Mouse (Mus musculus) megakaryocyte progenitor cell, adult 5-6 weeks (primary cell): ENCODE measurements around the gene Mrps14. TPM values are rescaled to one million over a fixed set of nuclear protein-coding genes. Genes with fewer than 3 reads are reported as not detected.

Experiments used
- ATAC-seq: replicated peaks from 2 replicates; pipeline ENCODE4 v1.8.0; 2016; ENCODE audit warnings: mild to moderate bottlenecking, moderate TSS enrichment, inconsistent platforms; ENCODE audit not compliant: poor library complexity
- total RNA-seq, 2 experiments: library from RNA; stranded (forward) in 1 of 2; stranded (reverse) in 1 of 2; fragments of 157-497, 149-512 nt in 1 of 2; fragments of 200-1000 nt in 1 of 2; gene quantifications; 2 replicates each; pipeline versions ENCODE4 v1.2.3 to v1.2.4; 2015 to 2017

Gene Mrps14
- total RNA-seq, 2 experiments from 2014 or later: 173 to 201 TPM

DNA sequence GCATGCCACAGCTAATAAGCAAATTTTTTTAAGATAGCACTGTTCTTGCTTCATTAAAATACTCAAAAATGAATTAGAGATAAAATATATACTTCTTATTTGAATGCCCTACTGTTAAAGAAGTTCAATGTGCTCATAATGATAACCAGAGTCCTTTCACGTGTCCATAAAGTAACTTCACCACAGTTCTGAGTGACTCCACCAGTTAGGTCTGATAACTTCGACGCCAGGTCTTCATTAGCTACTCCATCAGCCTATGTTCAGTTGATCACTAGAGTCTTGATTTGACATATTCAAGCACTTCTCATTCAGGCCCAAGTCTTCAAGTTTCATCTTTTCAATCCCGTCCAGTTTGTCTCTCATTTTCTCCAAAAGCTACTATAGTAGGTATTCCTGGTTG lies 32.2 kb downstream of the Mrps14 start:
- ATAC-seq: peak; percentile 86

- no peak for ATAC-seq
Observed at GRCm38 (mm10) chr1:160227850-160228249, 32.8 kb downstream of the Mrps14 start.

DNA sequence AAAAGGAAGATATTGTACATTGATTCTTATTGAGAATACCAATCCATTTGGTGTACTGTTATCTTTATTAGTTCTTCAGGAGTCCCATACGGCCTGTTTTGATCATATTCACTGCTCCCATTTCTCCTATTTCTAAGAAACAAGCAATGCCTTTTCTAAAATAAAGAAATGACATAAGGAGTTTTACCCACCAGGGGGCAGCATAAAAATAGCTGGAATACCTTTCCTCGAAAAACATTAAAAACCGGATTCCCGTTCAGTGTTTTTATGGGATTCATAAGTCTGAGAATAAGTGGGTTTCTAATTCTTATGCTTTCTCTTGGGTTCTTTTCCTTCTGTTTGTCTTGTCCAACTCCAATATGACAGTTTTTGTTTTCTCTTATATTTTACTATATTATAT lies 36.0 kb downstream of the Mrps14 start:
- no peak for ATAC-seq

- ATAC-seq: no peak
Observed at GRCm38 (mm10) chr1:160232113-160232512, 37.1 kb downstream of the Mrps14 start.

DNA sequence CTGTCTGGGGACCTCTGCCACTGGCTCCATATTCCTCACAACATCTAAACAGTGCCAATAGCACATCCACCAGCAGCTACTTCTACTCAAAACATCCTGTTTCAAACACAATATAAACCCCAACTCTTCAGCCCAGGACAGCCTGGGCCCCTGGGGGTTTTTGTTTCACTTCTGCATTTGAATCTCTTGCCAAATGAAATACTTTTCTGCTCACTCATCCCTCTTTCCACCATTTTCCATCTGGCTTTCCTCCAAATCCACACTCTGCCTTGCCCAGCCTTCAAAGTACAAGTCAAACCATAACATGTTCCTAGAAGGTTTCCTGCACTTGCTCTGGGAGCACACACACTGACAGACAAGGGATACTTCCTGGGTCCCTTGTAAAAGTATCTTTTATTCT lies 38.9 kb downstream of the Mrps14 start:
- peak; percentile 94 for ATAC-seq

DNA sequence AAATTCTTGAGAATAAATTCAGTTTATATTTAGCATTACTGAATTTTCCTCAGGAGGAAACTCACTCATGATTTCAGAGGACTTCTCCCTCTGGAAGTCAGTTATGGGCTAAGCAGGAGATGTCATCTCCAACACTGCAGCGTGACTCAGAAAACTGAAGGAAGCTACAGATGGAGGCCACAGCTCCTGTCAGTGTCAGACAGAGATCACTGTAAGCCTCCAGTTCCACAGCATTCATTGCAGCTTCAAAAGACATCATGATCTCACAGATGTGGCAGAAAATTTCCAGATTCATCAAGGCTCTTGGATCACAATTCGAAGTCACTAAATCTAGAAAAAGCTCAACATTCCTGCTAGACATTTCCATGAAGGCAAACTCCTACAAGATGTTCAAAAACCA lies 43.0 kb downstream of the Mrps14 start:
- ATAC-seq: no peak

DNA sequence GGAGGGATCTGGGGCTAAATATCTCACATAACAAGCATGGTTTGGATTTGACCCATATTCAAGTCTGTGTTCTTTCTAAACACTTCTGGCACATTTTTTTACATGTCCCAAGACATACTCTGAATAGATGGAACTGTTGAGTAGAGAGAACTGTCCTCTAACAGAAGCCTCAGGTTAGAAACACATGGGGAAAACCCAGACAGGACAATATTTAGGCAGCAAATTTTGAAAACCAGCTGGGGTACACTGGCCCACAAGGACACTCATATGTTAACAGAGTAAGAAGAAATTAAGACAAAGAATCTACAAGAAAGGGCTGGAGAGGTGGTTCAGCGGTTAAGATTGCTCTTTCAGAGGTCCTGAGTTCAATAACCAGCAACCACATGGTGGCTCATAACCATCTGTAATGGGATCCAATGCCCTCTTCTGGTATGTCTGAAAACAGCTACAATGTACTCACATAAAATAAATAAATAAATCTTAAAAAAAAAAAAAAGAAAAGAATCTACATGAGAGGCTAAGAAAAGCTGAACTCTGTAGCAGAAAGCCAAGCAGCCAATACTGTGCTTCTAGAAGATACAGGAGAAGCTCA lies 43.9 kb downstream of the Mrps14 start:
- ATAC-seq: no peak

GRCm38 (mm10) chr1:160240091-160240490 lies 45.1 kb downstream of the Mrps14 start:
- ATAC-seq: no peak

- no peak for ATAC-seq
Observed at GRCm38 (mm10) chr1:160244689-160245088, 49.7 kb downstream of the Mrps14 start.

GRCm38 (mm10) chr1:160245954-160246353 lies 50.9 kb downstream of the Mrps14 start:
- peak; percentile 76 for ATAC-seq

DNA sequence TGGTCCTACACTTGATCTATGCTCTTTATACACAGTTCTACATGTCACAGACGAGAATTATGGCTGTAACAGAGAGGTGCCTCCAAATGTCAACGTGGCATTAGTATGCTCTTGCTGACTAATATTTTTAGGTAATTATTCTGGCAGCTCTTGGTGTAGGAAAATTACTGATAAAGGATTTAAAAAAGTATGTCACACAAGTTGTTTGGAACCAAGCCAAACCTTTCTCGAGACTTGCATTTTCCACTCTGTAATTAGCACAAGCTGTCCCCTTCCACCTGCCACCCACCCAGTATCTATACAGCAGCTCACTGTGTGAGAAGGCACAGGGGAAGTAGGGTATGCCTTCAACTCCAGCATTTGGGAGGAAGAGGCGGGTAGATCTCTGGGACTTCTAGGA lies 51.8 kb downstream of the Mrps14 start:
- peak; percentile 49 for ATAC-seq

GRCm38 (mm10) chr1:160247473-160247872 lies 52.5 kb downstream of the Mrps14 start:
- no peak for ATAC-seq

GRCm38 (mm10) chr1:160249786-160250185 lies 54.8 kb downstream of the Mrps14 start:
- no peak for ATAC-seq

GRCm38 (mm10) chr1:160250782-160251181 lies 55.8 kb downstream of the Mrps14 start:
- ATAC-seq: no peak

GRCm38 (mm10) chr1:160251388-160252007 lies 56.5 kb downstream of the Mrps14 start:
- ATAC-seq: peak; percentile 56

Other genes with a start within 250 kb of the Mrps14 start
- gene 4930523C07Rik, start 150.8 kb upstream of the Mrps14 start, total RNA-seq (2015): 55.5 and 56.9 TPM in 2 replicates
- 39.0 and 59.1 TPM in 2 replicates for gene 4930523C07Rik, start 150.8 kb upstream of the Mrps14 start, total RNA-seq (2017)
- not detected in 2 replicates for gene Tnn, start 41.6 kb upstream of the Mrps14 start, total RNA-seq (2015)
- gene Tnn, start 41.6 kb upstream of the Mrps14 start, total RNA-seq (2017): not detected in 2 replicates
- gene Cacybp, start 17.7 kb downstream of the Mrps14 start, total RNA-seq (2015): 338 and 369 TPM in 2 replicates
- 281 and 317 TPM in 2 replicates for gene Cacybp, start 17.7 kb downstream of the Mrps14 start, total RNA-seq (2017)